Mouse (Mus musculus): ENCODE measurements around the gene Tlr12. TPM values are rescaled to one million over a fixed set of nuclear protein-coding genes. Genes with fewer than 3 reads are reported as not detected.
"Not testable (repeated sequence)": the region's sequence is repeated elsewhere in the genome, so short reads cannot be mapped to it uniquely, and the experiment has no call there.

The Tlr12 gene
- polyA plus RNA-seq (2012; rRNA removed): 0.76 and 1.00 TPM in 2 replicates

DNA sequence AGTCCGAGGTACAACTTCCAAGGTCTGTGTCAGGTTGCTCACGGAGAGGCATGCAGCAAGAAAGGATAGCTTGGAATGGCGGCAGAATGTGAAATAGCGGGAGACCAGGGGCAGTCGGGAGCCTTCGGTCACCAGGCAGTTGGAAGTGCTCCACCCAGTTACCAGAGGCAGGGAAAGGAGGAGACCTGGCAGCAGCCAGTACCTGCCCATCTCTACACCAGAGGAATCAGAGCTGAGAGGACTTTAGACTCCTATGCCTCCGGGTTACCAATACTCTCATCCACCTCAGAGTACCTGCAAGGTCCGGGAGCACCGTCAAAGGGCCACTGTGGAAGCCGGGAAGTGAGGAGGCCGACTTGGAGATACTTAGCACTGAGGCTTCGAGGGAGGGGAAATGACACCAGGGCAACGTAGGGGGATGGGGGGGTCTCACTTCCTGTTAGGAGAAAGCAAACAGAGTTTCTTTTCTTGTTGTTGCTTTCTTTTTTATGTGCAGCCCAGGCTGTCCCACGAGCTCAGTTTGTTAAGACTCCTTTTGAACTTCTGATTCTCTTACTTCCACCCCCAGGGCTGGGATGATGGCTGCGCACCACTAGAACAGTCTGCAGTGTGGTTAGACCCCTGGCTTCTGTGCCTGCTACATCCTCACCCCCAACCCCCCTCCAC is at the start of gene Tlr12:
Tlr12 (minus strand) TSS at position 374 of the 666 bp plus-strand sequence.
- no peak for DNase-seq (ENCODE audit: extremely low spot score in 1 of 2, low spot score in 1 of 2)

GRCm38 (mm10) chr4:128667195-128667594 is 48.8 kb upstream of the Tlr12 start:
- DNase-seq (ENCODE audit: extremely low spot score in 1 of 2, low spot score in 1 of 2): not testable (repeated sequence)

DNA sequence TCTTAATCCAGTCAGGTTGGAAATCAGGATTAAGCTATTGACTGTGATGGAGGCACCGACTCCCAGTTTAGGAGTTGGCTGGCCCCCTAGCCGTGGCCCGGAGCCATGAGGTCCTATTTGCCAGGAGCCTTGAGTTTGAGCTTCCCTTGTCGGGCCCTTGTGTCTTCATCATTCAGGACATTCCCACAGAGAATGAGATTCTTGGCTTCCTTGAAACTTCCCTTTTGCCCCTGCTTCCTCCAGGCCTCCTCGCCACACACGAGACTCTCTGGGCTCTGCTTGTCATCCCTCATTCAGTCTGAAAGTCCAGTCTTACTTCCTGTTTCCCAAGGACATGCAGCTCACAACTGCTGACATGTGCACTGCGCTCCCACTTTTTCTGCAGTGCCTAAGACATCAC is 47.9 kb upstream of the Tlr12 start:
- not testable (repeated sequence) for DNase-seq (ENCODE audit: extremely low spot score in 1 of 2, low spot score in 1 of 2)

GRCm38 (mm10) chr4:128664002-128664401 is 45.6 kb upstream of the Tlr12 start:
- no peak for DNase-seq (ENCODE audit: extremely low spot score in 1 of 2, low spot score in 1 of 2)

DNA sequence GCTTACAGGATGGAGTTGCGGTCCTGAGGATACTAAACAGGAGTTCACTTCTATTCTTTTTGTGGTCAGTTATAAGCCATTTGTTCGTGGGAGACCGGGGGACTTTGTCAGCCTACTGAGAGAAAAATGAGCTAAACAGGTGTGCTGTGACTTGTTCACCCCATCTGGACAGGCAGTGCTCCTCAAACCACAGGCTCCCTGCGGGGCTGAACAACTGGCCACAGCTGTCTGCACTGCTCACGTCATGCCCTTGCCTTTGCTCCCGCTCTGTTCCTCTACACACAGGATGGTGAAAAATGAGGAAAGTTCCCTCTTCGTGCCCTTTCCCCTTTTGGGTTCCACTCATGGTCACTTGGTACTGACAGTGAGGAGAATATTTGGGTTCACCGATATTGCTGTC is 42.6 kb upstream of the Tlr12 start:
- no peak for DNase-seq (ENCODE audit: extremely low spot score in 1 of 2, low spot score in 1 of 2)

DNA sequence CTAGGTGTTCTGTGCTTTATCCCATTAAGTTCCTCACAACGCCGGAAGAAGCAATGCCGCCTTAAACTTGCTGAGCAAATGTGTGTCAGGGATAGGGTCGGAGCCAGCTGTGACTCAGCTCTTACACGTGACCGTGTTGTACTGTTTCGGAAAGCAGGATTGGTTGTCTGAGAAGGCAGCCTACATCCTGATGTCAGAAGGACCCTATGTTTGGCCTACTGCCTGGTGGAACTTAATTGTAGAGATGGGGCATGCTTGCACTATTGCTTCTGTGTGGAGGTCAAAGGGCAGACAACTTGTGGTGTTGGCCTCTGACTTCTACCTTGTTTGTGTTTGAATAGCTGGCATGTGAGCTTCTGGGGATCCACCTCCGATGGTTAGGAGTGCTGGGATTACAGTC is 41.8 kb upstream of the Tlr12 start:
- peak in 1 of 2 experiments; percentile 34 for DNase-seq (ENCODE audit: extremely low spot score in 1 of 2, low spot score in 1 of 2)

- no peak for DNase-seq (ENCODE audit: extremely low spot score in 1 of 2, low spot score in 1 of 2)
Observed at GRCm38 (mm10) chr4:128655446-128655845, 37.0 kb upstream of the Tlr12 start.

DNA sequence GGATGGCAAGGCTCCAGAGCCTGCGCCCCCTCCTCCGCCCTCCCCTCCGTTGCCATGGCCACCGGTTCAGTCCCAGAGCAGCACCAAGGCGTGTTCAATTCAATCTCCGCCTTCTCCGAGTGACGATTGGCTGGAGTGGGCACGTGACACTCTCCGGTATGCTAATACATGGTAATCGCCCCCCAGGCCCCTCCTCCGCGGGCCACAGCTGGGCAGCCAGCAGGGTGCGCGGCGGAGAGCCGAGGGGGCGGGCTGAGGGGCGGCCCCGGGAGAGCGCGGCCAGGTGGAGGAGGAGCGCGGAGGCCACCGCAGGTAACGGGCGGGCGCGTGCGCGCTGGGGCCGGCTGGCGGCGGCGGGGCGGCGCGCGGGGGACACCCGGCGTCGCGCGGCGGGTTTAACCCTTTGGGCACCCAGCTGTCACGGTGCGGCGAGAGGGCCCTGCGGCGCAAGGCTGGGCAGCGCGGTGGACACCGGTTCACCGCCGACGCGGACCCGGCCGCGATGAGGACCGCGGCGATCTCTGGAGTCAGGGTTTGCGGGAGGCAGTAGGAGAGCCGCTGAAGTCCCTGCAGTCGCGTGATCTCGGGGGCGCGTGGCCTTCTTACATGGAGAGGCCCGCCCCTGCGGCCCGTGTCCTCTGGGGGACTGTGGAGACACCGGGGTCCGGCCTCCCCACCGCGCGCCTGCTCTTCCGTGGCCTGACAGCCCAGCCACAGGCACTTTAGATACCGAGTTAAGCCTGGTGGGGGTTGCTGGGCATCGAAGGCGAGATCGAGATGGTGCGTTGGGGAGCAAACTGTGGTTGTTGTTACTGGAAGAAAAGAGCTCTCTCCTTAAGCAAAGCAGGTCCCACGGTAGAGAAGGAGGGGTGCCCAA is 36.3 kb upstream of the Tlr12 start, which contains the start of gene Phc2:
Phc2 (plus strand) TSS at position 198 of the 877 bp plus-strand sequence.
- DNase-seq (ENCODE audit: extremely low spot score in 1 of 2, low spot score in 1 of 2): peak; percentile 97 to 98

DNA sequence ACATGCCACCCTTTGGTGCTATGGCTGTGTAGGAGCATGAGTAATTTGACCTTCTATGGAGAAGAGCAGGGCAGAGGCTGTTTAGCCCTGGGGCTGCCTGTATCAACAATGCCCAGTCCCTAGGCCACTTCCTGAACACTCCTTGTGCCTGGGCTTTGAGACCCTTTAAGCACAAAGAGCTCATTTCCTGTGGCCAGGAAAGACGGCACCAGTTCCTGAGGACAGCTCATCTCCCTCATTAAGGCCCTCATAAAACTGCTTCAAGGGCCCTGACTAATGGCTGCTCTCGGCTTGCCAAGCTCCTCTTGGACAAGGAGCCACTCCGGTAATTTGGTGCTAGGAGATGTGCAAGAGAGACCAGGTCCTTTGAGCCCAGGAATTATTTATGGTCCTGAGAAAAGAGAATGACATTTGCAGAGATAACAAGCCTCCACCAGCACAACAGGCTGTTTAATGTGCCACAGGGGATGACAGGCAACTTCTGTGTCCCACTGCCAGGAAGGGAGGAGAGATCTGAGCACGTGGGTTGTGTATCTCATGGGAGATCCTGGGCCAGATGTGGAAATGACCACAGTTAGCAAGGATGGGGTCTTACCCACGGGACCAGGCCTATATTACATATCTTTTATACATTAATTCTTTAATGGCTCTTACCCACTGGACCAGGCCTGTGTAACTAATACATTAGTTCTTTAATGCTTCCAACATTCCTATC is 34.3 kb upstream of the Tlr12 start:
- DNase-seq (ENCODE audit: extremely low spot score in 1 of 2, low spot score in 1 of 2): no peak

- DNase-seq (ENCODE audit: extremely low spot score in 1 of 2, low spot score in 1 of 2): no peak
Observed at GRCm38 (mm10) chr4:128651530-128651929, 33.1 kb upstream of the Tlr12 start.

DNA sequence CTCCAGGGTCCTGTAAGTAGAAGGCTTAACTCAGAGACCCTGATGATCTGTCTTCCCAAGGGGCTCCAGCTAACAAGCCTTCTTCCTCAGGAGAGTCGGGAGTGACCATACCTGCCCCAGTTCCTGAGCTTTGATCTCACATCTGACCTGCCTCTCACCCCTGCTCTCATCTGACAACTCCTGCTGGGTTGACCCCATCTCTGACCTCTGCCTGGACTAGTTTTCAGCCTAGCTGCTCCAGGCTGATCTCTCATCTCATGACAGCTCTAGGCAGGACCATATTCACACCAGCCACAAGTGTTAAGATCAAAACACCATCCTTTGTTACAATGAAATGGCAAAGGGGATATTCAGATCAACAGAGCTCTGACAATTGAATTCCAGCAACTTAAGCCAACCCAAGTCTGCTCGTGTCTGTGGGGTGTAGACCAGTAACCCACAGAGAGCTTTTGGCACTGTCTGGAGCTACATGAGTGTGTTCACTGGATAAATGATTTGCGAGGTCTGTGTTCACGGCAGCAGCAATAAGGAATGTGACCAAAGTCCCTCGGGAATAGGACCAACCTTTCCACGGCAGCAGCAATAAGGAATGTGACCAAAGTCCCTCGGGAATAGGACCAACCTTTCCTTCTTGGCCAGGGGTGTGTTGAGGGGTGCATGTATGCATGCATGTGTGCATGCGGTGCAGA is 30.3 kb upstream of the Tlr12 start:
- DNase-seq (ENCODE audit: extremely low spot score in 1 of 2, low spot score in 1 of 2): no peak

GRCm38 (mm10) chr4:128646762-128647161 is 28.3 kb upstream of the Tlr12 start:
- DNase-seq (ENCODE audit: extremely low spot score in 1 of 2, low spot score in 1 of 2): no peak

GRCm38 (mm10) chr4:128645896-128646295 is 27.5 kb upstream of the Tlr12 start:
- no peak for DNase-seq (ENCODE audit: extremely low spot score in 1 of 2, low spot score in 1 of 2)

- DNase-seq (ENCODE audit: extremely low spot score in 1 of 2, low spot score in 1 of 2): no peak
Observed at GRCm38 (mm10) chr4:128641766-128642717, 23.6 kb upstream of the Tlr12 start.

GRCm38 (mm10) chr4:128638265-128638923 is 20.0 kb upstream of the Tlr12 start:
- no peak for DNase-seq (ENCODE audit: extremely low spot score in 1 of 2, low spot score in 1 of 2)

- no peak for DNase-seq (ENCODE audit: extremely low spot score in 1 of 2, low spot score in 1 of 2)
Observed at GRCm38 (mm10) chr4:128637250-128637649, 18.8 kb upstream of the Tlr12 start.

DNA sequence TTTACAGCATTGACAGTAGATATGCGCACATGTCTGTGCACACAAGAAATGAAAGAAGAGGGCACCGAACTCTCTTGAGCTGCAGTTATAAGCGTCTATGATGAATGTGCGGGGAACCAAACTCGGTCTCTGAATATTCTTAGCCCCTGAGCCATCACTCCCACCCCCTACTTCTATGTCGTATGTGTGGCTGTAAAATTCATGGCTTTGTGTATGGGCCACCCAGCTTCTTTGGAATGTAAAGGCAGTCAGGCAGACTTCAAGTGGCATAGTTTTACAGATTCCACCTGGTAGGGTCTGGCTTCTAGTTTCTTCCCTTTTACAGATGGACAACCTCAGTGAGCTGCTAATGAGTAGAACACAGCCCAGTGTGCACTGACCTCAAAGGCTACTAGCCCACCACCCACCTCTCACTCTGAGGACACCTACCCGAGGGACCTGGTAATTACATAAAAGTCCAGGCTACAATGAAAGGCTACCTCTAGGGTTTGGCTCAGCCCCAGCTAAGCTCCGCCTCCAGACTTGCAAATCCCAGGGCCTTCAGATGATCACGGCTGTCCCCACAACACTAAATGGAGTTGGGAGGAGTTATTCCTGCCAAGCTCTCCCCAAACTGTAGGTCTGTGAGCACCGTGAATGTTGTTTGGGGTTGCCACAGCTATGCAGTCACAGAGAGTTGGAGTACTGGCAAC is 17.6 kb upstream of the Tlr12 start:
- no peak for DNase-seq (ENCODE audit: extremely low spot score in 1 of 2, low spot score in 1 of 2)

DNA sequence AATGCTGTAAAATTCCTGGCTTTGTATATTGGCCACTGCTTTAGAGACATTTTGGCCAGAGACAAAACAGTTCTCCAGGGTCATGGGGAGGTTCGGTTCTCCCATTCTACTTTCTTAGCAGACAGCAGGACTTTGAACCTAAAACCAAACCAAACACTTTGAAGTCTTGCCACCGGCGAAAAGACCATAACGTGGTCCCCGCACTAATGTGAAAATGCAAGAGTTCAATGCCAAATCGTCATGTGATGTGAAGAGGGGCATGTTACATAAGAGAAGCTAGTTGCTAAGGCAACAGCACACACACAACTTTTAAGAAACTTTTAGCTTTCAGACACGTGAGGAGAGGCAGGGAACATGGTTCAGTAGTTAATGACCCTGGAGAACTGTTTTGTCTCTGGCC is 17.0 kb upstream of the Tlr12 start:
- DNase-seq (ENCODE audit: extremely low spot score in 1 of 2, low spot score in 1 of 2): no peak
